Mouse (Mus musculus): Measurements from ENCODE around the gene Insrr.

The Insrr gene

DNA sequence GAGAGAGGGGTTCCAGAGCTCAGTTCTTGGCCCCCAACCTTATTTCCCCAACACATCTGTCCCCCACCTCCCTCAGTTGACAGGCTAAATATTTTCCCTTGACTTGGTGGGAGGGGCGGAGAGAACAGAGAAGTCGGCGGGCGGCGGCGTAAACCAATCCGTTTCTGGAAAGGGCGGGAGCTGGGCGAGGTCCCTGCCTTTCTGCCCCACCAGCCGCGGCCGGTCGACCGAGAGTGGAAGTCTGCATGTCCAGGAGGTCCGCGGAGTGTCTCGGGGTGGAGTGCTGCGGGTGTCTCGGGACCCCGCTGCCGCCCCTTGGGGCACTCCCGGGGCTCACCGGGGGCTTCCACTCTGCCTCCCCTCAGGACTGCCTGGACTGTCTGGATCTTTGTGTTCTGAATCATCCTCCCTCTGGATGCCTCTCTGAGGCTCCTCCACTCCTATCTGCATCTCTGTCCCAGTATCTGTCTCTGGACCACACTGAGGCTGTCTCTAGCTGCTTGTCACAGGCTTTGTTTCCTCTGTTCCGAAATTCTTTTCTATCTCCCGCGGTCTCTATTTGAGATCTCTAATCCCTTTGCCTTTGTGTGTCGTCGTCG is at the start of gene Insrr:
TSS of gene Insrr (plus strand) at position 216 of the 599 bp plus-strand sequence.
- DNase-seq (ENCODE audit: low spot score in 2 of 2): no peak

DNA sequence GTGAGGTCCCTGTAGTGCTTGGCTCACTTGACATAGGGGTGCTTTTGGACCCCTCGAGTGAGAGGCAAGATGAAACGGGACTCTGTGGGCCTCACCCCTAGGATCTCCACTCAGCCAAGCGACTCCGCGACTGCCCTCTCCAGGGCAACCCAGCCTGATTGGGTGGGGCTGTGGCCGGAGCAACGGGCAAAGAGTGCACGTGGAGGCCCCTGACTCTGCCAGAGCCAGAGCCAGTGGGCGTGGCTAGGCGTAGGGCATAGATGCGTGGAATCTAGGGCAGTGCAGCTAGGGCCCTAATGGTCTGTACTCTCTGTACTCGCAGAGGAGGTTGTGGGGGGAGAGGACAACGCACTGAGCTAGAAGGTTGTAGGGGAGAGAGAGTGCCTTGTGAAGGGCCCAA is 48.3 kb upstream of the Insrr start, which contains the start of gene Lrrc71:
TSS of gene Lrrc71 (minus strand) at position 195 of the 400 bp plus-strand sequence.
- no peak for DNase-seq (ENCODE audit: low spot score in 2 of 2)

- peak in 1 of 2 experiments; percentile 30 for DNase-seq (ENCODE audit: low spot score in 2 of 2)
Measured at GRCm38 (mm10) chr3:87749036-87749435, 47.7 kb upstream of the Insrr start.

- DNase-seq (ENCODE audit: low spot score in 2 of 2): no peak
Measured at GRCm38 (mm10) chr3:87749977-87750376, 46.8 kb upstream of the Insrr start.

- DNase-seq (ENCODE audit: low spot score in 2 of 2): no peak
Measured at GRCm38 (mm10) chr3:87752567-87752966, 44.2 kb upstream of the Insrr start.

GRCm38 (mm10) chr3:87753829-87754228 is 42.9 kb upstream of the Insrr start:
- no peak for DNase-seq (ENCODE audit: low spot score in 2 of 2)

DNA sequence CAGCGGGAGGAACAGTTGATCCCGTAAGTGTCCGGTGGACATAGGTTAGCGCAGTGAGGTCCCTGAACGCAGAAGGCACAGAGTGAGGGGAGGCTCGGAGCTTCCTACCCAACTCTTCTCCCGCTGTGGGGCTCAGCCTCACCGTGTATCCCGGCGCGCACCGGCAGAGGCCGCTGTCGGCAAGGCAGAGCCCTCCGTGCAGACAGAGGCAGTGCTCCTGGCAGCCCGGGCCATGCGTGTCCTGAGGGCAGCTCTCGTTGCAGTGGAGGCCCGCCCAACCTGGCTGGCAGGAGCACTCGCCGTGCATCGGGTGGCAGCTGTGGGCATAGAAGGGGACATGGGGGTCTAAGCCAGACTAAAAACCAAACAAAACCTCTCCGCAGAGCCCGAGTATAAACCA is 40.8 kb upstream of the Insrr start:
- peak; percentile 59 to 74 for DNase-seq (ENCODE audit: low spot score in 2 of 2)

- DNase-seq (ENCODE audit: low spot score in 2 of 2): no peak
Measured at GRCm38 (mm10) chr3:87756488-87756887, 40.3 kb upstream of the Insrr start.

DNA sequence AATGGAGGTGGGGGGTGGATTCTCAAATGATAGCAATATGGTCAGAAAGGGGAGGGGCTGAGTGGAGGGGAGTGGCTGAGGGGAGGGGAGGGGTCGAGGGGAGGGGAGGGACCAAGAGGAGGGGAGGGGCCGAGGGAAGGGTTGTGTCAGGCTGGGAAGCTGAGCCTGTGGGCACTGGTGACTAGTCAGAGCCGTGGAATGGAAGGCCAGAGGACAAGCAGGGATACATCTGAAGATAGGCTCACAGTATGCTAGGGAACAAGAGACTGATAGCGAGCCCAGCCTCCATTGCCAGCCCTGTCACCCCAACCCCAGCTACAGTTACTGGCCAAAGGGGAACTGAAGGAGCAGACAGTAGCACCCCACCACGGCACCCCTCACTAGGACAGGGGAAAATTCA is 38.1 kb upstream of the Insrr start:
- no peak for DNase-seq (ENCODE audit: low spot score in 2 of 2)

DNA sequence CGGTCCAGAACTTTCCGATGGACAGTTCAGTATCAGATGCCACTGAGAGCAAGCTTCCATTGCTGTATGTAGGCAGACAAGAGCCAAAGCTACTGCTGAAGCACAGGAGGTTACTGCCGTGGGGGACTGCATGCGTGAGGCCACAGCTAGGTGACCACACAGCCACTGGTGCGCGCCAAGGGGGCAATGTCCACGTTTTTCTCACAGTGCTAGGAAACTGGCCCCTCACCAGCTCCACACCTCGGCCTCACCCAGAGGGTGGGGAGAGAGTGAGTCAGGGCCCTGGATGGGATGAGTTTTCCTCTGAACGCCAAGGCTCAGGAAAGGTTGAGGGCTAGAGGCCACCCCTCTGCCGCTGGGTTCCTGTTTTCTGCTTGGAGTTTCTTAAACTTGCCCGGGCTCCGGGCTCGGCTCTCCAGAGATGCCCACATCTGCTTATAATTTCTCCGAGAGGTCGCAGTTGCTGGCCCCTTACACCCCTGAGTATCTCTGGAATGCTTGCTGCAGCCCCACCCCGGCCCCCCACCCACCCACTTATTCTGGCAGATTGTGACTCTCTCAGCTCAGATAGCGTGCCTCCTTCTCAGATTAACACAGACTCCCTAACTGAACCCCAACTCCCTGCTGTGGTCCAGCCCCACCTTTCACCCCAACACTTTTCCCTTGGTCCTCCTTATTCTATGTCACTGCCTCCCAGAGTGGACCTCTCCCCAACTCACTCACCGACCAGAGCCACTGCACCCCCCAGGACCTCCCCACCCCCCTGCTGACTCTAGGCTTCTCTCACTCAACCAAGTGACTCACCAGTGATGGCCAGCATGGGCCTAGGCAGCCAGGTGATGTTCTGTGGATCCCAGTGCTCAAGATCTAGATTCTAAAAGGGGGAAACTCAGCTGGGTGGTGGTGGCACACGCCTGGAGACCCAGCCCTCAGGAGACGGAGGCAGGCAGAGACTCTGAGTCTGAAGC is 35.1 kb upstream of the Insrr start:
- DNase-seq (ENCODE audit: low spot score in 2 of 2): no peak

DNA sequence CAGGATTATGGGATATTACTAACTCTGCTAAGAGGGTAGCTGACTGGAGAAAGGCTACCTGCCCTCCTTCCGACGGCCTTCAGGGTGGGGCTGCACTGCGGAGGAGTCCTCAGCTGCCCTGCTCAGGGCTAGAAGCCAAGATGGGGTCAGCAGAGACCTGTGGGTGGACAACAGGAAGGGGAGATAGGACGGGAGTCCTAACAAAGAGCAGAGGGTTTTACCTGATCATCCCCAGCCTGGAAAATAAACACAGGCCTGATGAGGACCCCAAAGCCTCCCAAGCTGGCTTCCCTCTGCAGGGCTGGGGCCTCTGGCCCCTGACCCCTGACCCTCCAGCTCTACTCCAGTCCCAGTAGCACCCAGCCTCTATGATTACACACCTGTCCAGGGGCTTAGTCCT is 33.5 kb upstream of the Insrr start:
- no peak for DNase-seq (ENCODE audit: low spot score in 2 of 2)

DNA sequence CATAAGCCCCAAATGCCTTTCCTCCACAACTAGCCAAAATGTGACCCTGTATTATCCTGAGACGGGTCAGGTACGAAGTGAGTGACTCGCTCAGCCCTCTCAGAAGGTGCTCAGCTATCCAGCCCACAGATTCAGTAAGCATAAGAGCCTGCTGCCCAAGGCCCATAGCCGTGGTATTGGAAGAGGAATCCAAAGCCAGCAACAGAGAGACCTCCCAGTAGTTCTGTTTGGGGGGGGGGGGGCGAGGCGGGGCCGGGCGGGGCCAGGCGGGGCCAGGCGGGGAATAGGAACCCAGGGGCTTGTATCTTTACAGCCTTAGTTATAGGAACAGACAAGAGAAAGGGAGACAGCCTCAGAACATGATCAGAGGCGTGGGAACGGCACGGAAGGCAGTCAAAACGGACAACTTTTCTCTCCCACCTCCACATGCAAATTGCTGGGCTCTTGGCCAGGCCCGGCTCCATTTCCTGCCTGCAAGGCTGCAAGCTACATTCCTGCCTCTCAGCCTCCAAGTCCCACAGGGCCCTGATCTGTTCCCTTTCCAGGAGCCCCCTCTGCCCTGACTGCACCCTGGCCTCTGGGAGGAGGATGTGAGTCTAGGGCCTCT is 33.0 kb upstream of the Insrr start:
- DNase-seq (ENCODE audit: low spot score in 2 of 2): peak; percentile 75 to 82

DNA sequence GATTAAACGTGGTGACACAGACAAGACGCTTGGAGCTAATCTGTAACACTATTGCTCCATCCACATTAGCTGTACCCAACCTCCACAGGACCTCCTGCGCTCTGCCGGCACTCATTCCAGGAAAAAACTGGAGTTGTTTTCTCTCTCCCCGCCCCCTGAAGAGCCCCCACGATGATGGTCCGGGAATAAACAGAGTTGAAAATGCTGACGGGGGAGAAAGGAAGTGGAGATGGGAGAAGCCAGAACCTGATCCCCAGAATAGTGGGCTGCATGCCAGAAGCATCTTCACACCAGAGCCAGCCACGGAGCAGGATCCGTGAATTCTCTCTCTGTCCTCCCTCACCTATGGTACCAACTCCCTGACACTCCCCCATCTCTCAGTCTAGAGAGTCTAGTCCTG is 32.2 kb upstream of the Insrr start:
- DNase-seq (ENCODE audit: low spot score in 2 of 2): no peak

- no peak for DNase-seq (ENCODE audit: low spot score in 2 of 2)
Measured at GRCm38 (mm10) chr3:87765091-87765490, 31.7 kb upstream of the Insrr start.

- no peak for DNase-seq (ENCODE audit: low spot score in 2 of 2)
Measured at GRCm38 (mm10) chr3:87765631-87766283, 31.0 kb upstream of the Insrr start.

- no peak for DNase-seq (ENCODE audit: low spot score in 2 of 2)
Measured at GRCm38 (mm10) chr3:87766284-87766667, 30.5 kb upstream of the Insrr start.

DNA sequence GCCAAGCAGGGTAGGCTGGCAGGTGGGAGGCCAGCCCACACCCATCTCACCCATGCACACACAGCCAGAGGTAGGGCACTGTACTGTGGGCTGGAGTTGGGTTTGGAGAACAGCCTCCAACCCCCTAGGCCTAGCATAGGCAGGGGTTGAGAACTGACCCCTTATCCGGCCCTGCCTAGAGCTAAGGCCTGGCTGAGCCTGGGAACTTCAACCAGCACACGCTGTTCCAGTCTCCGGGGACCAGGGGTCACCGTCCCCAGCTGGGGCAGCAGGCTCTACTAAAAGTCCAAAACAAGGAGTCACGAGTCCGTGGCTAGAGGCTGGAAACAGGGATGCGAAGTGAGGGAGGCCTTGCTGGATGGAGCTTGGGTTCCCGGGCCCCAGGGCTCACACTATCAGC is 29.0 kb upstream of the Insrr start:
- no peak for DNase-seq (ENCODE audit: low spot score in 2 of 2)

GRCm38 (mm10) chr3:87768431-87768830 is 28.3 kb upstream of the Insrr start:
- no peak for DNase-seq (ENCODE audit: low spot score in 2 of 2)

- no peak for DNase-seq (ENCODE audit: low spot score in 2 of 2)
Measured at GRCm38 (mm10) chr3:87768844-87769243, 27.9 kb upstream of the Insrr start.

GRCm38 (mm10) chr3:87769506-87769905 is 27.2 kb upstream of the Insrr start:
- DNase-seq (ENCODE audit: low spot score in 2 of 2): no peak

GRCm38 (mm10) chr3:87770280-87770679 is 26.5 kb upstream of the Insrr start:
- DNase-seq (ENCODE audit: low spot score in 2 of 2): no peak

DNA sequence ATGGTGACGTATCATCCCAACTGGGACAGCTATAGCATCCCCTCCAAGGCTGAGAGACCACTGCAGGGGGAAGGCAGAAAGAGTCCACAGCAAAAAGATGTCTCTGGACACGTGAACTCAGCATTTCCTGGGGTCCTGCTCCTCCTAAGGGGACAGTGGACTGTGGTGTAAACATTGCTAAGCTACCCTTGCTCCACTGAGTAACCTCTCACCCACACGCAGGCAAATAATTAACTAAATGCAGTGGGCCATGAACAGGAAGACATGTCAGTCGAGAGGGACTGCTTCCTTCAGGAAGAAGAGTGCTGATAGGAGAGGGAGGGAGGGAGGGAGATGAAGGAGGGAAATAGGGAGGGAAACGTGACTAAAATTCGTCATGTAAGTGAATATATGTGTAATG is 25.7 kb upstream of the Insrr start:
- DNase-seq (ENCODE audit: low spot score in 2 of 2): no peak
